Mouse (Mus musculus) kidney, adult 8-10 months (tissue): Measurements from ENCODE around the gene Kif20b.
A peak's percentile ranks its signal among the peaks of the same experiment; 100 is the strongest.

ENCODE experiments used
- DNase-seq, 2 experiments: peaks; one replicate each; pipeline ENCODE4 v3.0.0; 2022

Kif20b gene

DNA sequence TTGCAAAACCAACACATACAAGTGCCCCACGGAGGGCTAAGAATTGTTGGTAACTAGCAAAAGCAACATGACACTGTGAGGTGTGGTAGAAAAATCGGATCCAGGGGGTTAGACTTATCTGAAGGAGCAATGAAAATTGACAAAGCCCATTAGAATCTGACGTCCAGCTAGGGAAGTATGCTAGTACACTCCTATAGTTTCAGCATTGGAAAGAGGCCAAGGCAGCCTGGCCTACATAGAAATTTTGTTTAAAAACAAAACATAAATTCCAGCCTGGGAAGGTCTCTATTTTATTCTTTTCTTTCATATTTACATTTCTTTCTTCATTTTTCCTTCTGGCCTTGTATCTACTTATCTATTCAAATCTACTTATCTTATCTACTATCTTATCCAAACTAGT, 1.6 kb upstream of the Kif20b start:
- DNase-seq, result no peak

GRCm38 (mm10) chr19:34921253-34921651, 909 bp upstream of the Kif20b start:
- DNase-seq, result peak in 1 of 2 experiments; percentile 11

GRCm38 (mm10) chr19:34922603-34922963, 422 bp downstream of the Kif20b start:
- peak in 1 of 2 experiments; percentile 7 for DNase-seq

DNA sequence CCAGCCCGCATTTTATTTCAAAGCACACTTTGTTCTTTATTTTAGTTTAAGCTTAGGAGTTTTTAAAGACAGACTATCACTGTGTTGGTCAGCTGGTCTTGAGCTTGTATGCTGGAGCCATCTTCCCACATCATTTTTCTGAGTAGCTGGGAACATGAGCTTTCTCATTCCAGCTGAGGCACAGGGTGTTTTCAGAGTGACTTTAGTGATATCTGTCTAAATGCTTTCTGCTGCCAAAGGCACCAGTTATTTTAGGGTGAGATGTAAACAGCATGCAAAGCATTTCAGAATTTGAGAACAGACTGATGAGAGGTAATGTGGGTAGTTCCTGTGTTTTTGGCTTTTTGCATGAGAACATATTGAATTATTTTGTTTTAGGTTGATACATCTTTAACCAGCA, 25.0 kb downstream of the Kif20b start:
- DNase-seq, result peak in 1 of 2 experiments; percentile 17

- DNase-seq, result peak in 1 of 2 experiments; percentile 9
These were observed 31.8 kb downstream of the Kif20b start for GRCm38 (mm10) chr19:34953842-34954541.

DNA sequence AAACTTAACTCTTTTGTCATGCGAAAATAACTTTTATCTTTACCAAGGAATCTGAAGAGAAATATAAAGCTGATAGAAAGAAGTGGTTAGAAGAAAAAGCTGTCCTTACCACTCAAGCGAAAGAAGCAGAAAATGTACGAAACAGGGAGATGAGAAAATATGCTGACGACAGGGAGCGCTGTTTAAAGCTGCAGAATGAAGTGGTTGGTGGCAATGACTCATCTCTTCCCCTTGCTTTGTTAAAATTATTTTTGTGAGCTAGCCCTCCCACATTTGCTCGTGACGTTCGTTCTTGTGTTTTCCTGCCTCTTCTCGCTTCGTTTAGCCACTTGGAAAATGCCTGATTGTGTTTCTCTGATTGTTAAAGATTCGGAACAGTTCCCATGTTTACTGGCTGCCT, 37.2 kb downstream of the Kif20b start:
- DNase-seq, result no peak

GRCm38 (mm10) chr19:34984742-34985141, 62.6 kb downstream of the Kif20b start:
- no peak for DNase-seq

GRCm38 (mm10) chr19:34990443-34990842, 68.3 kb downstream of the Kif20b start:
- no peak for DNase-seq

- DNase-seq, result peak; percentile 33 to 61
These were observed 70.9 kb downstream of the Kif20b start for GRCm38 (mm10) chr19:34992969-34993527.

GRCm38 (mm10) chr19:35015058-35015457, 92.9 kb downstream of the Kif20b start:
- DNase-seq, result no peak

DNA sequence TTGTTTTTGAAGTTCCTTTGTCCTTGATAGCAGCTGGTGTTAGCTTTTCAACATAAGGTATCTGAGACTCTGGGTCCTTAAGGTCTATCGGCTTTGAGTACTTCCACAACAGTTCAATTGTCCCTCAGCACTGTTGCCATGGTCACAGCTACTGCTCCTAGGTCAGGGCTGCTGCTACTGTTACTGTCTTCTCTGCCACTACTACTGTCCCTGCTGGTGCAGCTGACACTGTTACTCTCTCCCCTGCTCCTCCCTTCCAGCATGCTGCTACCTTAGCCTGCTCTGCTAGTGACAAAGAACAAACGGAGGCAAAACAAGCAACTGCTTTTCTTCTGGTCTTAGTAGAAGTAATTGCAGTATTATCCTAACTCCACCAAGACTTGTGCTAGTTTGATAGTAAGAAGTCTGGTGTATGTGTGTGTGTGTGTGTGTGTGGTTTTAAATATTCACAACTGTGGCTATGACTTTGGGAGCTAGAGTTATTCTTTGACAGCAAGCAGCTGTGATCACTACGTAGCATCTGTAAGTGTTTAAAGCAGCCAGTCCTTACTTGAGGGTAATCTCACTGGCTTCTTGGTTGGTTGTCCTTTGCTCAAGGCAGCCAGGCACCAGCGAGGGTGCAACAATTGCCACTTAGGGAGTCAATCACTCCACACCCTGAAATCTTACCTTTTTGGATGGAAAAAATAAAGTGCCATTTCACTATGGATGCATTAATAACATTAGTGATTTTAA, 95.5 kb downstream of the Kif20b start:
- no peak for DNase-seq

DNA sequence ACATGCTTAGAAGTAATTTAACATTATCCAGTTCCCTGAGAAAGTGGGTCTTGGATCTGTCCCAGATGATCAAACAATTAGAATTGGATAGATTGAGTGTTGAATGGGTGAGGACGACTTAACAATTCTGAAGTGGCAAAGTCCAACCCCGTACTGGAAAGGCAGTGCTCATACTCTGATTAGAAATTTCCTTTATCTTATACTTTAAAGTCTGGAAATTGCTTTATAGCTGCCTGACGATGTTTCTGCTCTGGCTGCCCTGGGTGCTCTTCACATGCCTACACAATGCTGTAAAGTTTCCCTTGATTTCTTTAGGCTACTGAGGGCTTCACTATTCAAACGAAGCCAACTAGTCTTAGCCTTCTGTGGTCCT, 96.0 kb downstream of the Kif20b start:
- no peak for DNase-seq
